Mouse (Mus musculus) cerebellum, postnatal 36 days (tissue): ENCODE data around the gene Gm10112.

ENCODE experiments used
- DNase-seq, 2 experiments: peaks; one replicate each; pipeline ENCODE4 v3.0.0; 2021 to 2022; ENCODE audit warnings: mixed read lengths in 2 of 2

Gene Gm10112

DNA sequence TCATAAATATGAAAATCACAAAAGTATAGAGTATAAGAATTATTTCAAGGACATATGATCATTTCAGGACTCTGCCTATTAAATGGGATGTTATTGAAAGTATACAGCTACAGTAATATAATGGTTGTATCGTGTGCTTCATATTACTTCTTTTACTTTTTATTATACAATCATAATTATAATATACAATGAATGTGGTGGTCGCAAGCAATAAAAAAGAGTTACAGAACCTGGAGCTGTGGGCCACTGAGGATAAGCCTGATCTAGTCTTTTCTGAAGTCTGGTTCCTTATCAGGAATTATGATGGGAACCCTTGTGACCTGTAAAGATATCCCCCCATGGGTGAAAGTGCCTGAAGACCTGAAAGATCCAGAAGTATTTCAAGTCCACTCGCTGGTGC lies at the start of gene Gm10112:
Gene Gm10112, plus strand, starts transcription at position 301 of the 400 bp plus-strand sequence.
- no peak for DNase-seq

DNA sequence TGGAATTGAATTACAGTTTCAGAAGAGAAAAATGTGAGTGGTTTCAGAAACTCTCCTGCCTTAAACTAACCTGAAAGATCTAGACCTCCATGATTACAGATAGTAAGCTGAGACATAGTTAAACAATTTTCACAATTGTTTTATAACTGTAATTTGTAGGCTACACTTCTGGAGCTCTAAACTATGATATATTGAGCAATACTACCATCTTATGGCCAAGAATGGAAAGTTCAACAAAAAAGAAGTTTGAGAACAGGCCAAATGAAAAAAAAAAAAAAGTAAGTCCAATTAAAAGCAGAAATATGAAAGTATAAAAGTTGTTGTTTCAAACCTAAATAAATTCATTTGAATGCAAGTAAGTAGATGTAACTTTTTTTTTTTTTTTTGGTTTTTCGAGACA lies 21.4 kb downstream of the Gm10112 start:
- no peak for DNase-seq

DNA sequence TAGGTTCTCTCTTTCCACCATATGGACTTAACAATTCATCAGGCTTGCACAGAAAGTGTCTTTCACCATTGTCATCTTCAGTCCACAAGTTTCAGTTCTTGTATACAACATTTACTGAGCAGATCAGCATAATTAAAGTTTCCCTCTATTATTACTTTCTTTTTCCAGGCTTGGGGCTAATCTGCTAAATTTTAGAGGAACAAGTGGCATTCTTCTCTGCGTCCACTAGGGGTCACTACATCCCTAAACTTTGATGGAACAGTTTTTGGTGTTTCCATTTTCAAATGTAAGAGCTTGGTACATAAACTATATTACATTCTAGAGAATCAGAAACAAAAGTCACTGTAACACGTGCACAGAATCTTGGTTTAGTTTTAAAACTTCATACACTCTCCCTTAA lies 28.2 kb downstream of the Gm10112 start:
- DNase-seq, result no peak

DNA sequence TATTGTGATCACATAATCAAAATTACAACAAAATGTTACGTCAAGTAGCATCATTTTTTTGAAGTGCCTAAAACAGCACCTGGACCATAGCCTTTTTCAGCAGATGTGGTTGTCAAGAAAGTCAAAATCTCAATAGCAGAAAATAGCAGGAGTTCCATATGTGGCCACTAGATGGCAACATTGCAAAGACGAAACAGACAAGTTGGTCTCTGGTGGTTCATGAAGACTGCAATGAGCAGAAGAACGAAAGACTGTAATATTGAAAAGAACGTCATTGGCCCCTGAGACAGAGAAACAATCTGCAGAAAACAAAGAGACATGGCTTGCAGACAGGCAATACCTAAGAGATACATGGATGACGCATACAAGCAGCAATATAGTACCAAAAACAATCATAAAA lies 42.1 kb downstream of the Gm10112 start:
- peak; percentile 8 to 54 for DNase-seq
